Mouse (Mus musculus) ovary, adult 2 months (tissue): Measurements from ENCODE around the gene Opcml. TPM values are rescaled to one million over a fixed set of nuclear protein-coding genes. Genes with fewer than 3 reads are reported as not detected.

Experiments
- polyA plus RNA-seq: library from polyadenylated mRNA; depleted of rRNA; stranded (reverse); fragments of >200 nt; gene quantifications from 2 replicates; pipeline ENCODE4 v1.2.3, GENCODE M21; 2012; rRNA removed

Opcml gene
- 0.16 and 0.20 TPM in 2 replicates for polyA plus RNA-seq

DNA sequence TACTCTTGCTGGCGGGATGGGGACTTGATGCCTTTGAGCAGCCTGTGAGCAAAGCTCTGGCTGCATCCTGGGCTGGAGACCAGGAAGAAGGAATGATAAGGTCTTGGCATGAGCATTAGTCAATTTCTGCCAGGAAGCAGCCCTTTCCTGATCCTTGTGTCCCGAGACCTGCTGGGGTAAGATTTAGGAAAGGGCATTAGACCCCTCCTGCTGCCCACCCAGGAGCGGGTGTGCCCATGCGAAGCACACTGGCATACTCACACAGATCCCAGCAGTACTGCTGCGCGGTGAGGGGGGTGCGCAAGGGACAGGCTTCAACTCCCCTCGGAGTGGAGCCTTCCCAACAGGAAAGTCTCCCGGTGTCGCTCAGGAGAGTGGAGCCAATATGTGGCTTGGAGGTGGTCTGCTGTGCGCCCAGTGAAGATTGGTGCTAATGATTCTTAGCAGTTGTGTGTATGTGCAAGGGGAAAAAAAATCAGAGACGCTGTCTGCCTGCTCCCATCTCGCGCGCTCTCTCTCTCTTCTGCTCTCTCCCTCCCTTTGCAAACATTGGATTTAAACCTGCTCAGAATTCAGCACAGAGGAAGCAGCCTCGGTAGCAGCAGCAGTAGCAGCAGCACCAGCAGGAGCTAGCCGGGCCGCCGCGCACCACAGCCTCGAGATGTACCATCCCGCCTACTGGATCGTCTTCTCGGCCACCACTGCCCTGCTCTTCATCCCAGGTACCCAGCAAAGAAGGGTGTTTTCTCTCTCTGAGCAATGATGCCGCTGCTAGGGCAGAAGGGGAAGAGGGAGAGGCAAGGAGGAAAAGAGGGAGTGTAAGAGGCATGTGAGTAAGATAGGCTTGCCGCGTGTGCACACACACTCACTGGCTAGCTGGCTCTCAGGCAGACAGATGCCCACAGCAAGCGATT, at the start of gene Opcml:
TSS of gene Opcml (plus strand) at position 51 of the 914 bp plus-strand sequence.

